Mouse (Mus musculus): ENCODE data around the gene Gpc4.

Gpc4 gene

DNA sequence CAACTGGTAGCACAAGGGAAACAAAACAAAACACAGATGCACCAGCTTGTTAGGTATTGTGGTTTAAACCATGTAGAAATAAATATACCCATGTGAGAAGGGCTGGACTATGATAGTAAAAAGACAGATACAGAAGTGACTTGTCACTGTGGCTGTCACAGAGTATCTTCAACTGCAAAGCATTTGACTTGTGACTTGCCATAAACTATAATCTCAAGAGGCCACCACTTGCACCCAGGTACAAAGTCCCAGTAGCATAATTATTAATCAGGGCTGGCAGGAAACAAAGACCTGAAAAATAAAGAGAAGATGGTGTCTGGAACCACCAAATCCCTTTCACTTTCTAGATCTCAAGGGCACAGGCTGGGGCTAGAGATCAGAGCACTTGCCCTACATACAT, 19.5 kb downstream of the Gpc4 start:
- no peak for DNase-seq

DNA sequence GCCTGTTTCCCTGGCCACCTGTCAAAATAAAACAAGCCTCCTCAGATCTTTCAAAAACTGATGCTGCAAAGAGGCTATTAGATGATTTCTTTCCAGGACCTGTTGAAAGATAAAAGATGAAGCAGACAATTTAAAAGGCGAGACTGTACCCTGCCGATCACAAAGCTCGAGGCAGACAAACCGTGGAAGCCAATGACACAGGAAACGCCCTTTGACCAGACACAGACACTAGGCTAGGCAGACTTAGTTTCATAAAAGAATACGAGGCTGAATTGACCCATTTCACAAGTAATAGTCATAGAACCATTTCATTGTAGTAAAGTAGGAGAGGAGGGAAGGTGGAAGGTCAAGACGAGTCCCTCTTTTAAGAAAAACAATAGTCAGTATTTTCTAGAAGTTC, 20.6 kb downstream of the Gpc4 start:
- DNase-seq: no peak

- no peak for DNase-seq
These were observed 24.7 kb downstream of the Gpc4 start for GRCm38 (mm10) chrX:52140316-52140715.

GRCm38 (mm10) chrX:52138461-52139075, 26.5 kb downstream of the Gpc4 start:
- DNase-seq: no peak

- no peak for DNase-seq
These were observed 27.0 kb downstream of the Gpc4 start for GRCm38 (mm10) chrX:52138033-52138432.

- DNase-seq: no peak
These were observed 28.5 kb downstream of the Gpc4 start for GRCm38 (mm10) chrX:52136525-52136924.

GRCm38 (mm10) chrX:52129604-52130003, 35.4 kb downstream of the Gpc4 start:
- DNase-seq: no peak

GRCm38 (mm10) chrX:52128794-52129193, 36.3 kb downstream of the Gpc4 start:
- DNase-seq: peak; percentile 49

GRCm38 (mm10) chrX:52113651-52114050, 51.4 kb downstream of the Gpc4 start:
- DNase-seq: no peak

GRCm38 (mm10) chrX:52109663-52110062, 55.4 kb downstream of the Gpc4 start:
- no peak for DNase-seq

DNA sequence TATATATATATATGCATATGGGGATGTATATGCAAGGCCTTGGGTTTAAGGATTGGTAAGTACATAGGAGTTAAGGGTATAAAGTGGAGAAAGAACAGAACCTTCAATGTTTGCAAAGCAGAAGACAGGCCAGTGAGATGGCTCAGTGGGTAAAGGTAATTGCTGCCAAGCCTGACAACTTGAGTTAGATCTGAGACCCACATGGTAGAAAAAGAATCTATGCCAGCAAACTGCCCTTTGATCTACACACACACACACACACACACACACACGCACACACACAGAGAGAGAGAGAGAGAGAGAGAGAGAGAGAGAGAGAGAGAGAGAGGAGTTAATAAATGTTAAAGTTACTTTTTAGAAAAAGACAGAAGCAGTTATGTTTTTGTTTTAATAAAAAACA, 56.1 kb downstream of the Gpc4 start:
- no peak for DNase-seq

DNA sequence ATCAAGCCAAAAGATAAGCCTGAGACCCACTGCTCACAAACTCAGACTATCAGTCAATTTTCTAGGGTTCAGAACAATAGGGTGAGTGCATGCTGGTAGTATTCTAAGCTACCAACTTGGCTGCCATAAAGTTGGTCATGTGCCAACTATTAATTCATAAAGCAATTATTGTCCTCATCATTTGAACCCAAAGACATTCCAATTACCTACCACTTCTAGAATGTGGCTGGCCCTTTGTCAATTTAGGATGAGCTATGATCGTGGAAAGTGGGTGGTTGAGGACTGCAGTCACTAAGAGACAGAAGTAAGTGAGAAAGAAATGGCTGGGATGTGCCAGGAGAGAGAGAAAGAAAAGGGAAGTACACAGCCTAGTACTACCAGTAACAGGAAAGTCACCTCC, 61.3 kb downstream of the Gpc4 start:
- DNase-seq: no peak

GRCm38 (mm10) chrX:52101940-52102339, 63.1 kb downstream of the Gpc4 start:
- DNase-seq: no peak

GRCm38 (mm10) chrX:52101445-52101844, 63.6 kb downstream of the Gpc4 start:
- no peak for DNase-seq

- peak; percentile 48 for DNase-seq
These were observed 77.2 kb downstream of the Gpc4 start for GRCm38 (mm10) chrX:52087726-52088348.

DNA sequence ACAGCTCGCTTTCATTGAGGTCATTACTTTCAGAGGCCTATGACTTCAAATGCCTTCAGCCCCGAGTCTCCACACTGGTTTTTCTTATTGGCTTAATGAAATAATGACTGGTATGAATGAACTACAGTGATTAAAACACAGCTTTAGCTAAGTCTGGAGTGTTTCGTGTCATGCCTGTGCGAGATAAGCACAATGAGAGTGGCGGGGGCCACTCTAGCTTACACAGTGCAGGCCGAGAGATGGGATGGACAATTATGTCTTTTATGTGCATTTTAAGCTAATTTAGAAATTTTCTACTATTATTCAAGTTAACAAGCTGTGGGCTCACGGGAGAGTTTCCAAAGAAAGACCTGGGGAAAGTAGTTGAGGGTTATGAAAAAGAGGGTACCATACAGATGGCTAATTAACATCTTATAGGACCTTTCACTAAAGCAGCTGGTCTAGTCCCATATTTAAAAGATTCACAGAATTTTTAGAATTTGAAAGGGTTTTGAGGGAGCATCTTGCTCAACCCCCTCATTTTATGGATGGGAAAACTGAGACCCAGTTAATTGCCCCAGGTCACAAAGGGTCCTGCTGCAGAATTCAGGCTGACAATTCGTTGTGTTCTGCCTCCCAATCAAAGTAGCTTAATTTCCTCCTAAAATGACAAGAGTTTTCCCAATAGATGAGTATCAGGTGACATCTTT, 78.0 kb downstream of the Gpc4 start:
- no peak for DNase-seq

DNA sequence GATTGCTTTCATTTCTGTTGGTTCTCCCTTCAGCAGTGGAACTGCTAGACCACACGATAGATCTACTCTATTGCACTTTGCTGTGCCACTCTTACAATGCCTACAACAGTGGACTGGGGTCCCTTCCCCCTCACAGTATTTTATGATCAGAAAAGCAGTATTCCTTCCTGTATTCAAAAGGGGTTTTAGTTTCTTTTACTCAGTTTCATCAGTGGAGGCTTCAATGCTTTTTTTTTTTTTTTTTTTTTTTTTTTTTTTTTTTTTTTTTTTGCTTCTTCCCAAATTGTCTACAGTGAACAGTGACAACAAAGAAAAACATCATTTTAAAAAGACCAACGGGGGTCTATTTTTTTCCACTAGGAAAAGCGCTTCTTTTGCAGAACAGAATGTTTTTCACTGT, 81.5 kb downstream of the Gpc4 start:
- DNase-seq: no peak

- no peak for DNase-seq
These were observed 92.6 kb downstream of the Gpc4 start for GRCm38 (mm10) chrX:52072410-52072809.

DNA sequence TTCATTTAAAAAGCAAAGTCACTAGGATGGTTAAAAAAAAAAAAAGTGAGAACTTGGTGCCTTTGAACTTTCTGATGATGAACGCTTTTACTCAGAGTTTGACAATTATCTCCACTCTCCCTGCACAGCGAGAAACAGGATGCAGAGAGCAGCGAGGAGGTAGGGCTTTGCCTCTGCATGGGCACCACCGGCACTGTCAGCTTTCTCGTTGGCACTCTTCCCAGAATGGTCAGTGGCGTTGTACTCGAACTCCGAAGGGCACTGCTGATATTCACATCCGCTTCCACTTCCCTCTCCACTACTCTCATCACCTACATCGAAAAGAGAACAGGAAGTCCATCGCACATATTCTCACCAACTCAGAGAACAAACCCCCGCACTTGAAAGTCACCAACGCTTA, 111.6 kb downstream of the Gpc4 start:
- no peak for DNase-seq

- peak; percentile 32 for DNase-seq
These were observed 113.0 kb downstream of the Gpc4 start for GRCm38 (mm10) chrX:52052011-52052410.

DNA sequence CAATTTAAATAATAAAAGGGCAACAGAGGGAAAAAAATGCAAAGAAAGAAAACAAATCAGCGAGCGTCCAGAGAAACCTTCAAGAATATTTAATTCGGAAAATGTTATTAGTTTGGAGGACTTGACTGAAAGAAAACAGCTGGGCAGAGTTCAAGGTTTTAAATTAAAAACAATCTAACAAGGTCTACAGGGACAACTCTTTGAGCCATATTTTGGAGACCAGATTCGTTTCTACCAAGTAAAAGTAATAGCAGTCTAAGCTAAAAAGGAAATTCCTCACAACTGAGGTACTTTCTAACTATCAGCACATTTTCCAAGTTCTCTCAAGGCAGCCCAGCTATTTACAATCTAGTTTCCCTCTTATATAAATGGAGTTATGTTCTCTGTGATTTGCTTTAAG, 114.1 kb downstream of the Gpc4 start:
- DNase-seq: no peak

- DNase-seq: no peak
These were observed 125.2 kb downstream of the Gpc4 start for GRCm38 (mm10) chrX:52039875-52040274.

DNA sequence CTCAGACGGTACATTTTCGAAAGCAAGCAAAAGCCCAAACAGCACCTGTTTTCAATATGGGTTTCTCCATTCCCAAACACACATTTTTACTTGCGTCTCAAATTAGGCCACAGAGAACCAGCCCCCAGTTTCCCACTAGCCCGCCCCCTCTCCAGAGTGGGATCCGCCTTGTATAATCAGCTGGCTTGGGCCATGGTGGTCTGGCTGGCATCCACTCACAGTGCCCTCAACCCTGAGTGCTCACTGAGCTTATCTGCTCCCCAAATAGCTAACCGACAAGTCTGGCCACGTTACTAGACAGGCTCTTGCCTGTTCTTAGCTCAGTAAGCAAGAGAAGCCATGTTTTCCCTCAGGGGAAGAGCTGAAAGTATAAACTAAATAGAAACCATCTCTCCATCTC, 134.9 kb downstream of the Gpc4 start:
- no peak for DNase-seq

DNA sequence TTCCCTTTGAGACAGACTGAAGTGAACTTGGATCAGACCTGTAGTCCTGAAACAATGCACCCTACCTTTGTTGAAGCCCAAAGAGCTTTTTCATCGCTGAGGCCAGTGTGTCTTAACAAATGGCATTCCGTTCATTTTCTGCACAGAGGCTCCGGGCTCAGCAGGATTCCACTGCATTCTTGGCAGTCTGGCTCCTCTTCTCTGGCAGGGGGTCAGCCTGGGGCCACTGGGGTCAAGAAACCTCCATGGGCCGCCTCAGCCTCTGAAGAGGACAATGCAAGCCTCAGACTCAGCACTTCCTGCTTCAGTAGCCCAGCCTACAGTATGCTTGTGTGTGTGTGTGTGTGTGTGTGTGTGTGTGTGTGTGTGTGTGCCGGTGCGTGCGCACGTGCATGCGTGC, 147.4 kb downstream of the Gpc4 start:
- peak; percentile 31 for DNase-seq

Data from kidney, adult 11 months (tissue).